Mouse (Mus musculus): ENCODE results near the gene Lss. TPM values are rescaled to one million over a fixed set of nuclear protein-coding genes. Genes with fewer than 3 reads are reported as not detected.

Lss gene
- polyA plus RNA-seq (2015; fragmentation: Nextera tagmentation; extraction: Ambion mirVana), result 44.6 and 45.7 TPM in 2 replicates

GRCm38 (mm10) chr10:76531375-76531774, at the start of gene Lss:
Lss (plus strand) TSS chr10:76531588.
- Histone ChIP-seq H3K36me3 (ENCODE audit: control insufficient read depth, insufficient read depth, low read length) (peaks cover 9% of the 10 kb centered on the region), H3K4me2 (ENCODE audit: low read length) (peak within 1 kb of the TSS; percentile 86), H3K4me1 (ENCODE audit: control insufficient read depth, insufficient read depth, low read length) (peaks cover 29% of the 10 kb centered on the region), H3K27ac (ENCODE audit: low read length) (peak within 1 kb of the TSS; percentile 86), H3K27me3 (ENCODE audit: control insufficient read depth, insufficient read depth, low read depth, low read length) (no peaks in the 10 kb centered on the region), H3K9ac (ENCODE audit: low read depth, low read length) (peak within 1 kb of the TSS; percentile 83), H3K4me3 (ENCODE audit: low read depth, low read length) (peak within 1 kb of the TSS; percentile 79), H3K9me3 (replicated peaks; ENCODE audit: control insufficient read depth, low read length, poor library complexity, severe bottlenecking) (no peaks in the 10 kb centered on the region)
- peak; percentile 100 for ATAC-seq
- under 1% methylated on average over 36 of the region's 37 CpGs for whole genome bisulfite sequencing

- H3K4me2 ChIP-seq (ENCODE audit: low read length), result no peak overlapping the region
- peaks cover 65% of the 10 kb centered on the region for H3K36me3 ChIP-seq (ENCODE audit: control insufficient read depth, insufficient read depth, low read length)
- H3K4me1 ChIP-seq (ENCODE audit: control insufficient read depth, insufficient read depth, low read length), result no peaks in the 10 kb centered on the region
- no peak overlapping the region for H3K4me3 ChIP-seq (ENCODE audit: low read depth, low read length)
- ATAC-seq, result no peak
- no peak overlapping the region for H3K27ac ChIP-seq (ENCODE audit: low read length)
- no peak overlapping the region for H3K9ac ChIP-seq (ENCODE audit: low read depth, low read length)
- H3K9me3 ChIP-seq (replicated peaks; ENCODE audit: control insufficient read depth, low read length, poor library complexity, severe bottlenecking), result no peaks in the 10 kb centered on the region
- 95% methylated on average over 2 of the region's 2 CpGs for WGBS
- H3K27me3 ChIP-seq (ENCODE audit: control insufficient read depth, insufficient read depth, low read depth, low read length), result no peaks in the 10 kb centered on the region
Measured at GRCm38 (mm10) chr10:76486302-76486701, 45.1 kb upstream of the Lss start.

GRCm38 (mm10) chr10:76488265-76488664, 43.1 kb upstream of the Lss start:
- no peak for ATAC-seq
- no peak overlapping the region for H3K4me2 ChIP-seq (ENCODE audit: low read length)
- H3K4me1 ChIP-seq (ENCODE audit: control insufficient read depth, insufficient read depth, low read length), result no peaks in the 10 kb centered on the region
- H3K27me3 ChIP-seq (ENCODE audit: control insufficient read depth, insufficient read depth, low read depth, low read length), result no peaks in the 10 kb centered on the region
- H3K27ac ChIP-seq (ENCODE audit: low read length), result no peak overlapping the region
- WGBS, result 97% methylated on average over 8 of the region's 8 CpGs
- H3K9ac ChIP-seq (ENCODE audit: low read depth, low read length), result no peak overlapping the region
- no peak overlapping the region for H3K4me3 ChIP-seq (ENCODE audit: low read depth, low read length)
- H3K9me3 ChIP-seq (replicated peaks; ENCODE audit: control insufficient read depth, low read length, poor library complexity, severe bottlenecking), result no peaks in the 10 kb centered on the region
- peaks cover 63% of the 10 kb centered on the region for H3K36me3 ChIP-seq (ENCODE audit: control insufficient read depth, insufficient read depth, low read length)

- H3K27ac ChIP-seq (ENCODE audit: low read length), result no peak overlapping the region
- no peak overlapping the region for H3K4me3 ChIP-seq (ENCODE audit: low read depth, low read length)
- WGBS, result 94% methylated on average over 15 of the region's 15 CpGs
- H3K9me3 ChIP-seq (replicated peaks; ENCODE audit: control insufficient read depth, low read length, poor library complexity, severe bottlenecking), result no peaks in the 10 kb centered on the region
- no peaks in the 10 kb centered on the region for H3K27me3 ChIP-seq (ENCODE audit: control insufficient read depth, insufficient read depth, low read depth, low read length)
- peaks cover 64% of the 10 kb centered on the region for H3K36me3 ChIP-seq (ENCODE audit: control insufficient read depth, insufficient read depth, low read length)
- H3K4me2 ChIP-seq (ENCODE audit: low read length), result no peak overlapping the region
- H3K9ac ChIP-seq (ENCODE audit: low read depth, low read length), result no peak overlapping the region
- no peaks in the 10 kb centered on the region for H3K4me1 ChIP-seq (ENCODE audit: control insufficient read depth, insufficient read depth, low read length)
- ATAC-seq, result no peak
Measured at GRCm38 (mm10) chr10:76489205-76489604, 42.2 kb upstream of the Lss start.

- Histone ChIP-seq H3K27ac (ENCODE audit: low read length) (no peak overlapping the region), H3K27me3 (ENCODE audit: control insufficient read depth, insufficient read depth, low read depth, low read length) (no peaks in the 10 kb centered on the region), H3K4me3 (ENCODE audit: low read depth, low read length) (no peak overlapping the region), H3K9me3 (replicated peaks; ENCODE audit: control insufficient read depth, low read length, poor library complexity, severe bottlenecking) (no peaks in the 10 kb centered on the region), H3K4me2 (ENCODE audit: low read length) (no peak overlapping the region), H3K36me3 (ENCODE audit: control insufficient read depth, insufficient read depth, low read length) (peaks cover 59% of the 10 kb centered on the region), H3K9ac (ENCODE audit: low read depth, low read length) (no peak overlapping the region), H3K4me1 (ENCODE audit: control insufficient read depth, insufficient read depth, low read length) (no peaks in the 10 kb centered on the region)
- no peak for ATAC-seq
- 90% methylated on average over 1 of the region's 1 CpGs for WGBS
Measured at GRCm38 (mm10) chr10:76493527-76493926, 37.9 kb upstream of the Lss start.

- no peak overlapping the region for H3K4me3 ChIP-seq (ENCODE audit: low read depth, low read length)
- no peak overlapping the region for H3K4me2 ChIP-seq (ENCODE audit: low read length)
- no peaks in the 10 kb centered on the region for H3K4me1 ChIP-seq (ENCODE audit: control insufficient read depth, insufficient read depth, low read length)
- 94% methylated on average over 6 of the region's 6 CpGs for WGBS
- no peak overlapping the region for H3K27ac ChIP-seq (ENCODE audit: low read length)
- no peaks in the 10 kb centered on the region for H3K9me3 ChIP-seq (replicated peaks; ENCODE audit: control insufficient read depth, low read length, poor library complexity, severe bottlenecking)
- ATAC-seq, result no peak
- H3K36me3 ChIP-seq (ENCODE audit: control insufficient read depth, insufficient read depth, low read length), result peaks cover 53% of the 10 kb centered on the region
- H3K9ac ChIP-seq (ENCODE audit: low read depth, low read length), result no peak overlapping the region
- no peaks in the 10 kb centered on the region for H3K27me3 ChIP-seq (ENCODE audit: control insufficient read depth, insufficient read depth, low read depth, low read length)
Measured at GRCm38 (mm10) chr10:76495501-76495900, 35.9 kb upstream of the Lss start.

GRCm38 (mm10) chr10:76496366-76496765, 35.0 kb upstream of the Lss start:
- H3K4me3 ChIP-seq (ENCODE audit: low read depth, low read length), result no peak overlapping the region
- H3K36me3 ChIP-seq (ENCODE audit: control insufficient read depth, insufficient read depth, low read length), result peaks cover 48% of the 10 kb centered on the region
- no peak for ATAC-seq
- no peak overlapping the region for H3K4me2 ChIP-seq (ENCODE audit: low read length)
- H3K27ac ChIP-seq (ENCODE audit: low read length), result no peak overlapping the region
- H3K4me1 ChIP-seq (ENCODE audit: control insufficient read depth, insufficient read depth, low read length), result no peaks in the 10 kb centered on the region
- WGBS, result 94% methylated on average over 7 of the region's 7 CpGs
- H3K27me3 ChIP-seq (ENCODE audit: control insufficient read depth, insufficient read depth, low read depth, low read length), result no peaks in the 10 kb centered on the region
- H3K9me3 ChIP-seq (replicated peaks; ENCODE audit: control insufficient read depth, low read length, poor library complexity, severe bottlenecking), result no peaks in the 10 kb centered on the region
- no peak overlapping the region for H3K9ac ChIP-seq (ENCODE audit: low read depth, low read length)

- WGBS, result 97% methylated on average over 4 of the region's 4 CpGs
- H3K27me3 ChIP-seq (ENCODE audit: control insufficient read depth, insufficient read depth, low read depth, low read length), result no peaks in the 10 kb centered on the region
- H3K27ac ChIP-seq (ENCODE audit: low read length), result no peak overlapping the region
- no peak overlapping the region for H3K9ac ChIP-seq (ENCODE audit: low read depth, low read length)
- no peaks in the 10 kb centered on the region for H3K9me3 ChIP-seq (replicated peaks; ENCODE audit: control insufficient read depth, low read length, poor library complexity, severe bottlenecking)
- no peaks in the 10 kb centered on the region for H3K4me1 ChIP-seq (ENCODE audit: control insufficient read depth, insufficient read depth, low read length)
- no peak for ATAC-seq
- H3K4me3 ChIP-seq (ENCODE audit: low read depth, low read length), result no peak overlapping the region
- H3K36me3 ChIP-seq (ENCODE audit: control insufficient read depth, insufficient read depth, low read length), result peaks cover 55% of the 10 kb centered on the region
- H3K4me2 ChIP-seq (ENCODE audit: low read length), result no peak overlapping the region
Measured at GRCm38 (mm10) chr10:76497522-76497921, 33.9 kb upstream of the Lss start.

- Histone ChIP-seq H3K36me3 (ENCODE audit: control insufficient read depth, insufficient read depth, low read length) (peaks cover 59% of the 10 kb centered on the region), H3K9ac (ENCODE audit: low read depth, low read length) (no peak overlapping the region), H3K27me3 (ENCODE audit: control insufficient read depth, insufficient read depth, low read depth, low read length) (no peaks in the 10 kb centered on the region), H3K4me3 (ENCODE audit: low read depth, low read length) (no peak overlapping the region), H3K9me3 (replicated peaks; ENCODE audit: control insufficient read depth, low read length, poor library complexity, severe bottlenecking) (no peaks in the 10 kb centered on the region), H3K4me2 (ENCODE audit: low read length) (no peak overlapping the region), H3K4me1 (ENCODE audit: control insufficient read depth, insufficient read depth, low read length) (no peaks in the 10 kb centered on the region), H3K27ac (ENCODE audit: low read length) (no peak overlapping the region)
- 96% methylated on average over 11 of the region's 11 CpGs for WGBS
- no peak for ATAC-seq
Measured at GRCm38 (mm10) chr10:76504271-76504943, 27.0 kb upstream of the Lss start.
